Mouse (Mus musculus) liver, embryonic 14.5 days (tissue): ENCODE results near the gene Platr17.

Experiments
- CTCF ChIP-seq: IDR thresholded peaks from 2 replicates; pipeline ENCODE4 v1.5.1; 2016; ENCODE audit warnings: antibody characterized with exemption, low read depth, control low read depth
- EP300 ChIP-seq: IDR thresholded peaks from 2 replicates; pipeline ENCODE4 v1.6.1; 2016; ENCODE audit warnings: antibody characterized with exemption, low read depth

DNA sequence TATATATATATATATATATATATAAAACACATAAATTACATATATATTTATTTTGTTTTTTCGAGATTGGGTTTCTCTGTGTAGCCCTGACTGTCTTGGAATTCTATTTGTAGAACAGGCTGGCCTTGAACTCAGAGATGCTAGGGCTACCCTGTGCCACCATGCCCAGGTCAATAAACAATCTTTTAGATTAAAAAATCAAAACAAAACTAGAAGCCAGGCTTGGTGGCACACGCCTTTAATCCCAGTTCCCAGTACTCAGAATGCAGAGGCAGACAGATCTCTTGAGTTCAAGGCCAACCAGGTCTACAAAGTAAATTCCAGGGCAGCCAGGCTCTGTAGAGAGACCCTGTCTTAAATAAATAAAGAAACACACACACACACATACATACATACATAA is 13.6 kb upstream of the Platr17 start:
- TF ChIP-seq CTCF = no peak
- no peak for TF ChIP-seq EP300
